Mouse (Mus musculus): ENCODE data around the gene Arhgap19.

Arhgap19 gene

DNA sequence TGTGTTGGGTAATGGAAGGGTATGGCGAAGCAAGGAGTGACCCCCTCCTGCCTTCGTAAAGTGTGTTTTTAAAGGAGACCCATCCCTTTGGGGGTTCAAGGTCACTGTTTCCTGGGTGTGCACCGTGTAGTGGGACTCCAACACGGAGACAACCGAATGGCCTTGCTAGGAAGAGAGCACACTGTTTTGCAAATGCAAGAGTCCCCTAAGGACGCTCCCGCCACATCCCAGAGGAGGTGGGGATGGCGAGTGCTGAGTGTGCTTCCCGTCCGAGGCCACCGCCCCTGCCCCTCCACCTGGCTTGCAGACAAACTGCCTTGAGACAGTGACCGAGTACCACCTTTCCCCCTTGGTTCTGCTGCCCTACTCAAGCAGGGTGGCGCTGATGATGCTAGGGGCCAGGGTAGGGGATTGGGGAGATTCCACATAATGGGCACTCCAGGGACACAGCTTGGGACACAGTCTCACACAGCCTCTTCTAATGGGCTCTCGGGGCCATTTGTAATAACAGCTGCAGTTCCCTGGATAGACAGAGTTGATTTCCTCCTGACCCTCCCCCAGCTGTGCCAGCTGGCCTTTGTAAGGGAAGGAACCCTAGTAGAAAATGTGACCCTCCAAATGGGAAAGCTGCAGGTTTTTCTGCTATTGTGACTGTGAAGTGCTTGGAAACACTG lies 30.0 kb upstream of the Arhgap19 start:
- DNase-seq = no peak

GRCm38 (mm10) chr19:41831101-41831570 lies 29.3 kb upstream of the Arhgap19 start:
- DNase-seq = peak; percentile 36

- peak; percentile 31 for DNase-seq
These were observed 28.5 kb upstream of the Arhgap19 start for GRCm38 (mm10) chr19:41830106-41831031.

- DNase-seq = peak; percentile 90
These were observed 27.7 kb upstream of the Arhgap19 start, which contains the start of gene Frat1 for GRCm38 (mm10) chr19:41829381-41830105. TSS of gene Frat1 (plus strand) at chr19:41829970.

DNA sequence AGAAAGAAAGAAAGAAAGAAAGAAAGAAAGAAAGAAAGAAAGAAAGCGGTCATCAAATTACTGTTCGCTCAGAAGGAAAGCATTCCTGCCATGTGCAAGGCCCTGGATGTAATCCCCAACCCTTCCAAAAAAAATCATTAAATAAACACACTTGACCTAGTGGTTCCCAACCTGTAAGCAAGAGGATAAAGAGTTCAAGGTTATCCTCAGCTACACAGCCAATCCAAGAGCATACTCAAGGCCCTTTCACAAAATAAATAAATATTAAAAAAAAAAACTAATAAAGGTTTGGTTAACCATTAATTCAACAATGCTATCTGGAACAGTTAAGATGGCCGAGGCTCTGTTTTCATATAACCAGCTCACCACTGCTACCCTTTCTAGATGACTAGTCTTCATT lies 27.1 kb upstream of the Arhgap19 start:
- DNase-seq = no peak

DNA sequence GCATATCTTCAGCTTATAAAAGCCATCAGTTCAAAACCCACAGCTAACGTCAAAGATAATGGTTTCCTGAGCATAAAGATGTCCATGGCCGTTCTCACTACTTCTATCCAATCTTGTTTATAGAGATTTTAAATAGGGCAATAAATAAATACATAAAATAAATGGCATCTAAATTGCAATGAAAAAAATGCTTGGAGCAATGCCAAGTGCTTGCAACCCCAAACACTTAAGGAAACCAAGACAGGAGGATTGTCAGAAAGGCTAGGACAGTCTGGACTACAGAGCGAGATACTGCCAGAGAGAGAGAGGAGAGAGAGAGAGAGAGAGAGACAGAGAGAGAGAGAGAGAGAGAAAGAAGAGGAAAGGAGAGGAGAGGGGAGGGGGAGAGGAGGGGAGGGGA lies 24.7 kb upstream of the Arhgap19 start:
- no peak for DNase-seq

DNA sequence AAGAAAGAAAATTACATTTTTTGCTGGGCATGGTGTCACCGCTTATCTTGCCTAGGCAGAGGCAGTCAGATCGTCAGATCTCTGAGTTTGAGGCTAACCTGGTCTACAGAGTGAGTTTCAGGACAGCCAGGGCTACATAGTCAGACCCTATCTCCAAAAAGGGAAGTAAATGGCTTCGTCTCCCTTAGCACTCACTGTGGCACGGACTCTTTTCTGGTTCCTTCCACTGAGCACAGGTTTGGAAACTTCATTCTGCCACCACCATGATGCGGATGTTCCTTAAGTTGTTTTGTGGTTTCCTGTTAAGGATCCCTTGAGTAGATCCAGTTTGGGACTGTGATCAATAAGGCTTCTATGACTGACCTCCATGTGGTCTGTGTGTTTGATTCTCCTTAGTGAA lies 23.1 kb upstream of the Arhgap19 start:
- no peak for DNase-seq

DNA sequence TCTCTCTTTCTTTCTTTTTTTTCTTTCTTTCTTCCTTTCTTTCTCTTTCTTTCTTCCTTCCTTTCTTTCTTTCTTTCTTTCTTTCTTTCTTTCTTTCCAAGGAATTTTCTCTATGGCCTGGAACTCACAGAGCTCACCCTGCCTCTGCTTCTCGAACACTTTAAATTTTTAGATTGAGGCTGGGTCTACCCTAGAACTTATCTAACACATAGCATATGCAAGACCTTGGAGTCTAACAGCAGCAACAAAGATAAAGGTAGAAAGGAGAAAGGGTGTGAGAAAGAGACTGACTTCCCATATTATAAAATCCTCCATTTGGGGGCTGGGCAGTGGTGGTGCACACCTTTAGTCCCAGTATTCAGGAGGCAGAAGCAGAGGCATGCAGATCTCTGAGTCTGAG lies 20.7 kb upstream of the Arhgap19 start:
- DNase-seq = no peak

DNA sequence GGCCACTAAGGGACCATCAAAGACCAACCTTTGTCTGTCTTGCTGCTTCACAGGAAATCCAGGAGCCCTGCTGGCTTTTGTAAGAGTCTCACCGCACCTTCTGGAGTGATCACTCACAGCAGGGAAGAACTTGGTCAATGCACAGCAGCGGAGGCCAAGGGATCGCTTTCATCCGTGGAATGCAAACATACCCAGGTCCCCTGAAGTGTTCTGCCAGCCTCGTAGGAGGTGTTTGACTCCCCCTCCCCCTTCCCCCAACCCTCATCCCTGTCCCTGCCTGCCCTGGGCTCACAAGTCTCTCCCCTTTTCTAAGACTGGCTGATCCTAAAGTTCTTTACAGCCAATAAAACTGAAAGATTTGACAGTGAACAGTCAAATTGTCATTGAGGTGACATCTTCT lies 19.6 kb upstream of the Arhgap19 start:
- no peak for DNase-seq

- no peak for DNase-seq
These were observed 16.9 kb upstream of the Arhgap19 start for GRCm38 (mm10) chr19:41818749-41819148.

GRCm38 (mm10) chr19:41817325-41817724 lies 15.5 kb upstream of the Arhgap19 start:
- no peak for DNase-seq

GRCm38 (mm10) chr19:41816915-41817314 lies 15.1 kb upstream of the Arhgap19 start:
- no peak for DNase-seq

DNA sequence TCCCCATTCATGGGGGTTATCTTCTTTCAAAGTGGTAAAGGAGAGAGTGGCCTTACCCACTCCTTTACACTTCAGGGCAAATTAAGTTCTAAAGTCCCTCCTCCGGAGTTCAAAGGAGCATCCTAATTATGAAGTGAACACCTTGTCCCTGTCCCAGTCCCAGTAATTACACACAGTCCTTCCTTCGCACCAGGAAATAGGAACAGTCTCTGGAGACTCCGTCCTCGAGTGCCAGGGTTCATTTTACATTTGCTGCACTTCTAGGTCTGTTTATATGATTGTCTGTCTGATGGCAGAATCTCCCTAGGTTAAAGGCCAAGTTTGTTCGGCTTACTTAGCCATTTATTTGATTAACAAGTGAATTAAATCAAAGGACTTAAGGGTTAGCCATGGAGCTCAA lies 14.6 kb upstream of the Arhgap19 start:
- DNase-seq = no peak

DNA sequence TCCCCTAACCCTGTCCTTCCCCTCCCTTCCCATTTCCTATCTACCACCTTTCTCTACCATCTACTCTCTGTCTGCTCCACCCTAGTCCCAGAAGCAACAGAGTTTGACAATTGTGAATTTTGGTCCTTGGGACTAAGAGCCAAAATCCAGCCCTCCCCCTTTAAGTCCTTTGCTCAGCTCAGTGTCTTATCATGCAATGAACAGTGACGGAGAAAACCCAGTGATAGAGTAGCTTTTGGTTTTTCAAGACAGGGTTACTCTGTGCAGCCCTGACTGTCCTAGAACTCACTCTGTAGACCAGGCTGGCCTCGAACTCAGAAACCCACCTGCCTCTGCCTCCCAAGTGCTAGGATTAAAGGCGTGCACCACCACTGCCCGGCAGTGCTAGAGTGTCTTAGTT lies 11.5 kb upstream of the Arhgap19 start:
- DNase-seq = no peak

DNA sequence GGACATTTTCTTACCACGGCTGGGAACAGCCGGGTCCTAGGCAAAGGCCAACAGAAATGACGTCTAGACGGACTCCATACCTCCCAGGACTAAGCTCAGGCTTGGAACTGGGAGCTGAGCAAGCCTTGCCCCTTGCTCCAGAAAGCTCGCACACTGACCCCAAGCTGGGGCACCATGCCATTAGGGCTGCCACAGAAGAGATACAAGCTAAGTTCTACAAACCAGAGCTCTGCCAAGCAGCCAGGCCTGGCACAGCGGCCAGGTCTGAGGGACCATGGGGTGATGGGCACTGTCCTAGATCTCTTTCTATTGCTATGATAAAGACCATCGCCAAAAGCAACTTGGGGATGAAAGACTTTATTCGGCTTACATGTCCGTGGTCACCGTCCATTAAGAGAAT lies 10.7 kb upstream of the Arhgap19 start:
- DNase-seq = no peak

- DNase-seq = no peak
These were observed 8.2 kb upstream of the Arhgap19 start for GRCm38 (mm10) chr19:41810074-41810473.

DNA sequence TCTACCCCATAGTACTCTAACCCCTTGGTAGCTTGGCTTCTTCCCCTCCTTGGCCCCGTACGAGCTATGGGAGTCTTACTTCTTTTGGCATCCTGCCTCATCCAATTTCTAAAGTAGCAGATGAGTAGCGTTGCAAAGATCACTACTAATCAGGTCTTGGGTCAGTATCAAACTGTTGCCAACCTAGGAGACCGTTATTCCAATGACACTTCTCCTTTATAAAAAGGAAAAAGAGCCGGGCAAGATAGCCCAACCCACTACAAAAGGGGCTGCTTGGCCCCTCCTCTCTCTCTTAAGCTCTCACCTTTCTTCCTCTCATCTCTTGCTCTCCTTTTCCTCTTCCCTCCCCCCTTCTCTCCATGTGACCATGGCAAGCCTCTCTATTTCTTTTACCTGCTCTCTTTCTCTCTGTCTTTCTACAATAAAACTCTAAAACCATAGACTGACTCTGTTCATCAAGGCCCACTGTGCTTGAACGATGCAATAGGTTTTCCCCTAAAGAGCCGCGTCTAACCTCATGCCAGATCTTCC lies 6.3 kb upstream of the Arhgap19 start:
- no peak for DNase-seq

GRCm38 (mm10) chr19:41807497-41807896 lies 5.7 kb upstream of the Arhgap19 start:
- no peak for DNase-seq

- no peak for DNase-seq
These were observed 4.0 kb upstream of the Arhgap19 start for GRCm38 (mm10) chr19:41805831-41806230.

GRCm38 (mm10) chr19:41803322-41803721 lies 1.5 kb upstream of the Arhgap19 start:
- DNase-seq = no peak

GRCm38 (mm10) chr19:41800986-41801741 lies 683 bp downstream of the Arhgap19 start:
- DNase-seq = no peak

- no peak for DNase-seq
These were observed 1.4 kb downstream of the Arhgap19 start for GRCm38 (mm10) chr19:41800451-41800850.
